Mouse (Mus musculus) myocyte (in vitro differentiated cells): ENCODE data around the gene Cpz. TPM values are rescaled to one million over a fixed set of nuclear protein-coding genes. Genes with fewer than 3 reads are reported as not detected.

Source experiments
- H3K27me3 ChIP-seq: one replicate; pipeline ENCODE4 v1.6.1; 2011; ENCODE audit not compliant: control insufficient read depth, insufficient read depth, insufficient read length
- H3K36me3 ChIP-seq: one replicate; pipeline ENCODE4 v1.6.1; 2011; ENCODE audit not compliant: control insufficient read depth, insufficient read depth
- H3K4me2 ChIP-seq: one replicate; pipeline ENCODE4 v1.6.1; 2011; ENCODE audit warnings: low read depth, control low read depth
- H3K4me3 ChIP-seq: one replicate; pipeline ENCODE4 v1.5.1; 2011; ENCODE audit warnings: mild to moderate bottlenecking, control low read depth, moderate library complexity
- H3K79me2 ChIP-seq: one replicate; pipeline ENCODE4 v1.6.1; 2011; ENCODE audit not compliant: control insufficient read depth, insufficient read depth
- H3ac ChIP-seq: one replicate; pipeline ENCODE4 v1.6.1; 2011; ENCODE audit not compliant: control insufficient read depth, insufficient read length
- CEBPB ChIP-seq: IDR thresholded peaks from 2 replicates; pipeline ENCODE4 v1.6.1; 2011; ENCODE audit warnings: mild to moderate bottlenecking, moderate library complexity; ENCODE audit not compliant: poor library complexity, insufficient read depth, severe bottlenecking
- E2F4 ChIP-seq: IDR thresholded peaks from one replicate; pipeline ENCODE4 v1.6.1; 2011; ENCODE audit warnings: mild to moderate bottlenecking, control low read depth, moderate library complexity; ENCODE audit not compliant: insufficient read depth
- MAX ChIP-seq: IDR thresholded peaks from one replicate; pipeline ENCODE4 v1.6.1; 2011; ENCODE audit warnings: low read depth, mild to moderate bottlenecking, control low read depth
- MYOD1 ChIP-seq, 3 experiments: IDR thresholded peaks; one replicate each; pipeline ENCODE4 v1.6.1; 2011; ENCODE audit warnings: control low read depth in 2 of 3, low read depth in 2 of 3, mild to moderate bottlenecking in 2 of 3, moderate library complexity in 1 of 3; ENCODE audit not compliant: insufficient read length in 2 of 3, control insufficient read depth in 1 of 3
- MYOG ChIP-seq, 3 experiments: IDR thresholded peaks; one replicate each; pipeline ENCODE4 v1.6.1; 2011; ENCODE audit warnings: control low read depth in 2 of 3, low read depth in 2 of 3, mild to moderate bottlenecking in 2 of 3; ENCODE audit not compliant: insufficient read length in 2 of 3, control insufficient read depth in 1 of 3, insufficient read depth in 1 of 3
- POLR2A ChIP-seq: IDR thresholded peaks from one replicate; pipeline ENCODE4 v1.6.1; 2011; ENCODE audit warnings: low read depth, mild to moderate bottlenecking, control low read depth, moderate library complexity; ENCODE audit not compliant: insufficient read length
- POLR2AphosphoS2 ChIP-seq: IDR thresholded peaks from one replicate; pipeline ENCODE4 v1.6.1; 2011; ENCODE audit warnings: low read depth, control low read depth; ENCODE audit not compliant: insufficient read length
- REST ChIP-seq: IDR thresholded peaks from one replicate; pipeline ENCODE4 v1.6.1; 2011; ENCODE audit warnings: mild to moderate bottlenecking, control low read depth, moderate library complexity; ENCODE audit not compliant: insufficient read depth, insufficient read length
- SRF ChIP-seq: IDR thresholded peaks from one replicate; pipeline ENCODE4 v1.6.1; 2011; ENCODE audit warnings: low read depth; ENCODE audit not compliant: control insufficient read depth, insufficient read length
- TCF12 ChIP-seq: IDR thresholded peaks from one replicate; pipeline ENCODE4 v1.6.1; 2011; ENCODE audit warnings: mild to moderate bottlenecking, control low read depth; ENCODE audit not compliant: poor library complexity, insufficient read depth, severe bottlenecking
- TCF3 ChIP-seq: IDR thresholded peaks from one replicate; pipeline ENCODE4 v1.6.1; 2011; ENCODE audit warnings: low read depth, control low read depth; ENCODE audit not compliant: insufficient read length
- USF1 ChIP-seq: IDR thresholded peaks from one replicate; pipeline ENCODE4 v1.6.1; 2011; ENCODE audit warnings: low read depth, mild to moderate bottlenecking, control low read depth, moderate library complexity
- polyA plus RNA-seq: library from polyadenylated mRNA; unstranded; fragments of >200 nt; fragmentation: generic; extraction: Trizol; gene quantifications from one replicate; pipeline ENCODE4 v1.2.1, GENCODE M21; 2012; ENCODE audit warnings: missing spikeins

The Cpz gene
- polyA plus RNA-seq, 1 experiment, result 0.64 TPM

DNA sequence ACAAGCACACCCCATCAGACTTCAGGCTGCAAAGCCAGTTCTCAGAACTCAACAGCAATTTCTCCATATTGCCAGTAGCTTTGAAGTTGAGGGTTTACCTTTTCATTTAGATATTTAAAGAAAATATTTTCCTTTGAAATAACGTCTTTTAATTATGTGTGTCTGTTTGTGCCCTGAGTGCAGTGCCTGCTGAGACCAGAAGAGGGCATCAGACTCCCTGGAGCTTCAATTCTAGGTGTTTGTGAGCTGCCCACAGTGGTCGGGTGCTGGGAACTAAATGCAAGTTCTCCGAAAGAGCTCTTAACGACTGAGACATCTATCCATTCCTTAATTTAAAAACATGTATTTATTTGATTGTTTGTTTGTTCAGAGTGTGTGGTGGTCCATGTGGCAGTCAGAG lies 65.7 kb downstream of the Cpz start:
- H3K4me3 ChIP-seq, result no peak overlapping the region
- no peaks in the 10 kb centered on the region for H3K36me3 ChIP-seq
- H3K79me2 ChIP-seq, result no peaks in the 10 kb centered on the region
- peaks cover 55% of the 10 kb centered on the region for H3K27me3 ChIP-seq
- no peak overlapping the region for H3ac ChIP-seq
- TF ChIP-seq SRF, result no peak
- no peak for TF ChIP-seq REST
- no peak for TF ChIP-seq MAX
- no peak for TF ChIP-seq TCF12
- no peak for TF ChIP-seq CEBPB
- TF ChIP-seq USF1, result no peak
- no peak for TF ChIP-seq E2F4
- TF ChIP-seq POLR2A, result no peak
- no peak for TF ChIP-seq POLR2AphosphoS2
- no peak overlapping the region for H3K4me2 ChIP-seq

DNA sequence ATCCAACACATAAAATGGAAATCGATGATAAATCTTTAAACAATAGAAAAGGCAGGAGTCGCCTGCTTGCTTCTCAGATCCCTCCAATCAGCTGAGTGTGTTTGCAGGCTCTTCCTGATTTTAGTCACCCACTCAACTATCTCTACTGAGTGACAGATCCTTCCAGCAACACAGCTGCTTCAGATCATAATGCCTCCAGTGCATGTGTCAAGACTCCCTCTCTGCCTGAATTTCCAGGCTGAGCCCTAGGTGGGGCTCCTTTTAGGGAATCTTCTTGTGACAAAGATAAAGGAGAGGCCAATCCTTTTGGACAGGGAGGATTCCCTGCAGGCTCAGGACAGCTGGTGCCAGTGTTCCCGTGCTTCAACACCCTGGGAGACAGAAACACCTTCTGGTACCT lies 67.2 kb downstream of the Cpz start:
- Histone ChIP-seq H3K79me2 (no peaks in the 10 kb centered on the region), H3K27me3 (peaks cover 54% of the 10 kb centered on the region), H3K36me3 (no peaks in the 10 kb centered on the region), H3ac (no peak overlapping the region), H3K4me3 (no peak overlapping the region), H3K4me2 (no peak overlapping the region)
- TF ChIP-seq MYOD1 (IDR thresholded peaks at IDR 0.05; ENCODE audit: control insufficient read depth in 1 of 3, insufficient read length in 2 of 3, low read depth in 2 of 3) (peak; percentile 41 to 73 (median 51)), TCF3 (no peak), CEBPB (no peak), SRF (no peak), POLR2A (no peak), MAX (no peak), USF1 (no peak)

DNA sequence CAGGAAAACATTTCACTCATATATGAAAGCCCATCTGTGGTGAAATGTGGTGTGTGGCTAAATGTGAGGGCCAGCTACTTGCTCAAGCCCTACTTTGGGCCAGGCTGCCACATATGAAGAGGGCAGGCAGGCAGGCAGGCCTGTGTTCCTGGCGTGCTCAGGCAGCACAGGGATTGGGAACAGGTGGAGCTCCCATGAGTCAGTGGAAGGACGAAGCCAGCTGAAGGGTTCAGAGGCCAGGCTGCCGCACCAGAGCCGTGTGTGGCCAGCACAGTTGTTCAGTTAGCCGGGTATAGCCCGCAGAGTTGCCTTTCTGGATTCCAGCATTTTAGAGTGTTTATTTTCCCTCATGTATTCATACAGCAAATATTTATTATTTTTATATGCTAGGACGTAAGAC lies 68.1 kb downstream of the Cpz start:
- Histone ChIP-seq H3K4me3 (no peak overlapping the region), H3K36me3 (no peaks in the 10 kb centered on the region), H3K79me2 (no peaks in the 10 kb centered on the region), H3ac (no peak overlapping the region), H3K4me2 (no peak overlapping the region), H3K27me3 (peaks cover 53% of the 10 kb centered on the region)
- TF ChIP-seq TCF3 (peak; percentile 57), CEBPB (no peak), MYOG (IDR thresholded peaks at IDR 0.05; ENCODE audit: control insufficient read depth in 1 of 3, insufficient read depth in 1 of 3, insufficient read length in 2 of 3, low read depth in 2 of 3) (peak; percentile 21 to 94 (median 84)), SRF (no peak), REST (no peak), MYOD1 (IDR thresholded peaks at IDR 0.05; ENCODE audit: control insufficient read depth in 1 of 3, insufficient read length in 2 of 3, low read depth in 2 of 3) (peak in 2 of 3 experiments; percentile 84 to 94), USF1 (no peak)

DNA sequence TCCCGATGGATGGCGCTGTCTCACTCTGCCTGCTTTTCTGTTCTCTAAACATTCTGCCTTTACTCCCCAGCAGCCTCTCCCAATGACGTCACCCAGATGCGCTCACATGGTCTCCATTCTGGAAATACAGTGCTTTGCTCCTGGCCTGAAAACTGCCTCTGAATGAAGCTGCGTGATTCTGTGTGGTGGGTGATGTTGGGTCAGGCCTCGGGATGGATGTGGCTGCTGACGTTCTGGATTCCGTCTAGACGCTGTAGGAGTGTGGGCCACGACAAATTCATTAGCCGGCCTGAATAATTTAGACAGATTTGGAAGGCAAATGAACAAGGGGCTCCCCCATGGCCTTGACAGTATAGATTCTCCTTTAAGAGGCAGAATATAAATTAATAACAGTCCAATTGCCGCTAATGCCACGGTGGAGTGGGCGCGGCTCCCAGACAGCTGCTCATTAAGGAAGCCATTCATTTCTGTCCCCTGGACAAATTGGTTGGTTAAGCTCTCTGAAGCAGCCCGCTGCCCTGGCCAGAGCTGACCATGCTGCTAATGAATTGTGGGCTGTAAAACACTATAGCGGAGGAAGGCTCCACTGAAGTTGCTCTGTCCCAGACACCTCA lies 71.2 kb downstream of the Cpz start:
- TF ChIP-seq SRF (no peak), TCF12 (no peak), TCF3 (no peak), CEBPB (no peak), MYOD1 (IDR thresholded peaks at IDR 0.05; ENCODE audit: control insufficient read depth in 1 of 3, insufficient read length in 2 of 3, low read depth in 2 of 3) (no peak), MYOG (IDR thresholded peaks at IDR 0.05; ENCODE audit: control insufficient read depth in 1 of 3, insufficient read depth in 1 of 3, insufficient read length in 2 of 3, low read depth in 2 of 3) (no peak), E2F4 (no peak), USF1 (no peak), POLR2A (no peak), MAX (no peak)
- Histone ChIP-seq H3ac (no peak overlapping the region), H3K4me2 (no peak overlapping the region), H3K36me3 (no peaks in the 10 kb centered on the region), H3K4me3 (no peak overlapping the region), H3K79me2 (no peaks in the 10 kb centered on the region), H3K27me3 (peaks cover 56% of the 10 kb centered on the region)

Other genes starting within 250 kb of the Cpz start
- not detected for gene Adra2c, start 247.4 kb downstream of the Cpz start, polyA plus RNA-seq
- not detected for gene Hmx1, start 136.6 kb downstream of the Cpz start, polyA plus RNA-seq
- gene Trmt44, start 49.4 kb upstream of the Cpz start, polyA plus RNA-seq, result 5.1 TPM
- 20.8 TPM for gene Acox3, start 57.3 kb upstream of the Cpz start, polyA plus RNA-seq
- 5.9 TPM for gene Htra3, start 154.1 kb upstream of the Cpz start, polyA plus RNA-seq
- 0.26 TPM for gene Sh3tc1, start 214.3 kb upstream of the Cpz start, polyA plus RNA-seq
- gene Ablim2, start 232.2 kb upstream of the Cpz start, polyA plus RNA-seq, result 11.9 TPM